Mouse (Mus musculus): ENCODE measurements around the gene Ier2. TPM values are rescaled to one million over a fixed set of nuclear protein-coding genes. Genes with fewer than 3 reads are reported as not detected.

Gene Ier2
- polyA plus RNA-seq, 1 experiment, result 15.1 TPM

DNA sequence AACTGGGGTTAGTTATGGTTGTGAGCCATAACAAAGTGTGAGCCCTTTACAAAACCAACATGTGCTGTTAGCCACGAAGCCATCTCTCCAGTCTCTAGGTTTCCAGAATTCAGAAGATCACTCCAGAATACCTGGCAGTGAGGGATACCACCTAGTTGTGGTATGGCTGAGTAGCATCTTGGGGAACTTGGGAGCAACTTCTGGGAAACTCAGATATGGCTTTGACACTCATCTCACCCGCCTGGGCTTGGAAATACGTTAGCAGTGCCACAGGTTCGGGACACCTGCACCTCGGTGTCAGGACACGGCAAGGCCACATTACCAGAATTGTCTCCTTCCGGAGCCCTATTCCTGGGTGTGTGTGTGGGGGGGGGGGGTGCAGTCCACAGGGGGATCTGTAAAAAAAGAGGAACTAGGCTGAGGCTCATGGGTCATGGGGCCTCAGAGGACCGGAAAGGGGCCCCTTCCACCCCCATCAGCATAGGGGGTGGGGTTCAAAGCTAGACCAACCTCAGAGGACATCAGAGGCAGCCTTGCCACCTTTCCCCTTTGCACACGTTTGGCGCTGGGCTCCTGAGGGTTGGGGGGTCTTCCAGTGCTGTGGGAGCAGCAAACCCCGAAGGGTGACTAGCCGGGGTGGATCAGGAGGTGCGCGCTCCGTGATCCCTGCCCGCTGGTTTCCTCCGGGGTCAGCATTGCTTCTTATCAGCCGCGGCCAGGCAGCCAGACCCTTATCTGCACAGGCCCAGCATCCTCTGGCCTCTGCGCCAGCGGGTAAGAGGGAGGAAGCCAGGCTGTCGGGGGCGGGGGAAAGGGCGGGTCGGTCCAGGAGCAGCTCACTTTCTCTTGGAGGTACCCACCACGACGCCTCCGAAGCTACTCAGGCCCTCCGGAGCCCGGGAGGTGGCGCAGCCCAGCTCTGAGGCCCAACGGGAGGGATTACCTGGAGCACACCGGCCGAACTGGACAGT is 38.6 kb upstream of the Ier2 start, which contains the start of gene Lyl1:
Lyl1 (plus strand) TSS at position 517 of the 971 bp plus-strand sequence.
- Histone ChIP-seq H3K4me3 (replicated peaks; ENCODE audit: insufficient read depth, low read depth, low read length) (no peak within 1 kb of the TSS), H3K4me1 (ENCODE audit: control insufficient read depth, insufficient read depth, low read length) (peaks cover 16% of the 10 kb centered on the region), H3K27ac (ENCODE audit: insufficient read depth, low read length) (no peak within 1 kb of the TSS), H3K27me3 (ENCODE audit: control insufficient read depth, insufficient read depth, low read length) (no peaks in the 10 kb centered on the region)
- 45% methylated on average over 34 of the region's 34 CpGs for WGBS
- DNase-seq, result peak in 1 of 2 experiments; percentile 31
- TF ChIP-seq CTCF (IDR thresholded peaks at IDR 0.05; ENCODE audit: borderline replicate concordance, insufficient read depth, low read depth, low read length) (no peak), POLR2A (IDR thresholded peaks at IDR 0.05; ENCODE audit: borderline replicate concordance, insufficient read depth, low read length) (no peak)

DNA sequence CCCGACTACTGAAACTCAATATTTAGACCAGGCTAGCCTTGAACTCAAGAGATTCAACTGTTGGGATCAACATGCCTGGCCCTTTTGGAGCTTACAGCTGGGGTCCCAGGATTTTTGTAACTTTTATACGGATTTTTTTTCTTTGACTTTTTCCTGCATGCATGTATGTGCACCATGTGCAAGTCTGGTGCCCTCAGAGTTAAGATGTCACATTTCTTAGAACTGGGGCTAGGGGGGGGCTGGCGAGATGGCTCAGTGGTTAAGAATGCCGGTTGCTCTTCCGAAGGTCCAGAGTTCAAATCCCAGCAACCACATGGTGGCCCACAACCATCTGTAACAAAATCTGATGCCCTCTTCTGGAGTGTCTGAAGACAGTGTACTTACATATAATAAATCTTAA is 37.9 kb upstream of the Ier2 start:
- Histone ChIP-seq H3K4me3 (replicated peaks; ENCODE audit: insufficient read depth, low read depth, low read length) (no peak overlapping the region), H3K27ac (ENCODE audit: insufficient read depth, low read length) (no peak overlapping the region), H3K27me3 (ENCODE audit: control insufficient read depth, insufficient read depth, low read length) (no peaks in the 10 kb centered on the region), H3K4me1 (ENCODE audit: control insufficient read depth, insufficient read depth, low read length) (peaks cover 16% of the 10 kb centered on the region)
- TF ChIP-seq POLR2A (IDR thresholded peaks at IDR 0.05; ENCODE audit: borderline replicate concordance, insufficient read depth, low read length) (no peak), CTCF (IDR thresholded peaks at IDR 0.05; ENCODE audit: borderline replicate concordance, insufficient read depth, low read depth, low read length) (no peak)
- 72% methylated on average over 5 of the region's 5 CpGs for WGBS
- DNase-seq, result no peak

DNA sequence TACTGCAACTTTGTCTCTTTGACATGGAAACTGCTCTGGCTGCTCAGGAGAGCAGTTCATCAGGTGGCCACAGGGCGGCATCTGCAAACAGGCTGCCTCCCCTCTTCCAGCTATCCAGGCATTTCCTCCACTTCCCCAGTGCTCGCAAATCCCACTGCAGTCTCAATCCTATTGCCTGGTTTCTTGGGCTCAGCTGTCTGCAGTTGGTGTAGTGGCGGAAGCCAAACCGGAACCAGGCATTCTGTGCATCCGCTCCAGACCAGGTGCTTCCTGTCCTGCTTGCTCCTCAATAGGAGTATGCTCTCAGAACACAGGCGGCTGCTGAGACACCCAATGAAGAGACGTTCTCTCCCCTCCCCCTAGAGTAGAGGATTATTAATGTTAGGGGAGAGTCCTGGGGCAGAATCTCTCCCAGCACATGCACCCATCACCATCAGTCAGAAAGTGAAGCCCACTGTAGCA is 37.2 kb upstream of the Ier2 start:
- no peak overlapping the region for H3K4me3 ChIP-seq (replicated peaks; ENCODE audit: insufficient read depth, low read depth, low read length)
- 16% methylated on average over 7 of the region's 7 CpGs for WGBS
- H3K27me3 ChIP-seq (ENCODE audit: control insufficient read depth, insufficient read depth, low read length), result no peaks in the 10 kb centered on the region
- H3K4me1 ChIP-seq (ENCODE audit: control insufficient read depth, insufficient read depth, low read length), result peaks cover 13% of the 10 kb centered on the region
- TF ChIP-seq CTCF (IDR thresholded peaks at IDR 0.05; ENCODE audit: borderline replicate concordance, insufficient read depth, low read depth, low read length) (peak; percentile 85), POLR2A (IDR thresholded peaks at IDR 0.05; ENCODE audit: borderline replicate concordance, insufficient read depth, low read length) (no peak)
- H3K27ac ChIP-seq (ENCODE audit: insufficient read depth, low read length), result no peak overlapping the region
- DNase-seq, result peak; percentile 57 to 68

DNA sequence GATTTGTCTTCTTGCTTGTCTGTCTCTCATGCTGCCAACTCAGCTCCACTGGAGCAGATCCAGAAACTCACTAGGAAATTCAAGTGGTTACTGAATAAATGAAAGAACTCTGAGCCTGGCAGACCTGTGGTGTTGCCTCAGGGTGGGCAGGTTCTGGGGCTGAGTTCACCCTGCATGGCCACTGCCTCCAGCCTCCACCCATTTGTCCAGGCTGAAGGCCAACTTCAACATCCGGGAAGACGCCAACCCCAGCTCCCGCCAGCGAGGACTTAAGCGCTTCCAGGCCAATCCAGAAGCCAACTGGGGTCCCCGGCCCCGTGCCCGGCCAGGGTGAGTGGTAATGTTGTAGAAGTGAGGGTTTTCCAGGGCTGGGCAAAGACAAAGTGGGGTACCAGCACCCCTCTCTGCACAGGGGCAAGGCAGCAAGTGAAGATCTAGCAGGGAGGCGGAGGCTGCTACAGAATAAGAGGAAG is 36.3 kb upstream of the Ier2 start:
- DNase-seq, result peak; percentile 46 to 48
- H3K27ac ChIP-seq (ENCODE audit: insufficient read depth, low read length), result no peak overlapping the region; the same call in 1 of the 2 replicates
- WGBS, result 18% methylated on average over 9 of the region's 9 CpGs
- peaks cover 13% of the 10 kb centered on the region for H3K4me1 ChIP-seq (ENCODE audit: control insufficient read depth, insufficient read depth, low read length)
- H3K27me3 ChIP-seq (ENCODE audit: control insufficient read depth, insufficient read depth, low read length), result no peaks in the 10 kb centered on the region
- no peak for TF ChIP-seq POLR2A (IDR thresholded peaks at IDR 0.05; ENCODE audit: borderline replicate concordance, insufficient read depth, low read length)
- TF ChIP-seq CTCF (IDR thresholded peaks at IDR 0.05; ENCODE audit: borderline replicate concordance, insufficient read depth, low read depth, low read length), result no peak
- no peak overlapping the region for H3K4me3 ChIP-seq (replicated peaks; ENCODE audit: insufficient read depth, low read depth, low read length)

DNA sequence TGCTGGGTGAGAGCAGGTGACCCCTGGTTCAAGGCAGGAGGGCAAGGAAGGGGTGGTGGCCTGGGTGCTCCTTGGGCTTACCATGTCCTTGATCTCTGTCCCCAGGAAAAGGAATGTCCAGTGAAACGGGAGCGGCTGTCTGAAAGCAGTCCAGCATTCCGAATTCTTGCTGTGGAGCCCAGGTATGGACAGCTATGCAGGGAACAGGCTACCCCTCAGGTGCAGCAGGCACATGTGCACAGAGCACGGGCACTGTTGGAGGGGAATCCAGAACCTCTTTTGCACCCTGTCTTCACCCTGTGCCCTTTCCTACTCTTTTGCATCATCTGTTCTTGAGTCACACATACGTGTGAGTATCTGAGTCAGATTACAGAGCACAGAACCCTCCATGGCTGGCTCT is 35.6 kb upstream of the Ier2 start:
- TF ChIP-seq CTCF (IDR thresholded peaks at IDR 0.05; ENCODE audit: borderline replicate concordance, insufficient read depth, low read depth, low read length) (no peak), POLR2A (IDR thresholded peaks at IDR 0.05; ENCODE audit: borderline replicate concordance, insufficient read depth, low read length) (no peak)
- H3K4me1 ChIP-seq (ENCODE audit: control insufficient read depth, insufficient read depth, low read length), result peaks cover 13% of the 10 kb centered on the region
- no peak overlapping the region for H3K4me3 ChIP-seq (replicated peaks; ENCODE audit: insufficient read depth, low read depth, low read length)
- H3K27me3 ChIP-seq (ENCODE audit: control insufficient read depth, insufficient read depth, low read length), result no peaks in the 10 kb centered on the region
- no peak for DNase-seq
- no peak overlapping the region for H3K27ac ChIP-seq (ENCODE audit: insufficient read depth, low read length)
- 93% methylated on average over 5 of the region's 5 CpGs for WGBS

DNA sequence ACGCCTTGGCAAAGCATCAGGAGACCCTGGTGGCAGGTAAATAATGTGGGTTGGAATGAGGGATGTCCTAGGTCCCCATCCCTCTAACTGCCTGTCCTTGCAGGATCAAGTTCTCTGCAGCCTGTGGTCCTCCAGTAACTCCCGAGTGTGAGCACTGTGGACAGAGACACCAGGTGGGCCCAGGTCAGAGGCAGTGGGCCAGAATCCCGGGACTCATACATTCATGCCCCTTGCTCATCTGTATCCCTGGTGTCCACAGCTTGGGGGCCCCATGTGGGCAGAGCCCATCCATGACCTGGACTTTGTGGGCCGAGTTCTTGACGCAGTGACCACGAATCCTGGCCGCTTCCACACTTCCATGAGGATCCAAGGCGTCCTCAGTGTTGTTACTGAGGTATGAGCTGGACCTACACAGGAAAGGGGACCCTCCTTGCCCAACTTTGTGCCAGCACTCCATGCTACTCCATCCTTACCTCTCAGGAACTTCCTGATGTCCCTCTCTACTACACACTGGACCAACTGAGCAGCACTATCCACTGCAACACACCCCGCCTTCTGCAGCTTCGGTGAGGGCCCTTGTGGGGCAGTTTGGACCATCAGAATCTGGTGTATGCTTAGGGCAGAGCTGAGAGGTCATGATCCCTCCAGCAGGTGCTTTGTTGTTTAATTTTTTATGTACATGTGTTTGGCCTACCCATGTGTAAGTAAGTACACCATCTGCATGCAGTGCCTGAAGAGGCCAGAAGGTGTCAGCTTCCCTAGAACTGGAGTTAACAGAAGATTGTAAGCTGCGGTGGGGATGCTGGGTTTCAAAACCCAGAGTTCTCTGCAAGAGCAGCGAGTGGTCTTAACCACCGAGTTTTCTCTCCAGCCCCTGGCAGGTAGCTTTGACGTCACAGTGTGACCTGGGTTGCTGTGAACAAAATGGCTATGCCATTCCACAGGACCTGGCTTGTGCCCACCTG is 34.8 kb upstream of the Ier2 start:
- Histone ChIP-seq H3K4me3 (replicated peaks; ENCODE audit: insufficient read depth, low read depth, low read length) (no peak overlapping the region), H3K27me3 (ENCODE audit: control insufficient read depth, insufficient read depth, low read length) (no peaks in the 10 kb centered on the region), H3K4me1 (ENCODE audit: control insufficient read depth, insufficient read depth, low read length) (peaks cover 13% of the 10 kb centered on the region), H3K27ac (ENCODE audit: insufficient read depth, low read length) (no peak overlapping the region)
- WGBS, result 70% methylated on average over 14 of the region's 14 CpGs
- no peak for TF ChIP-seq POLR2A (IDR thresholded peaks at IDR 0.05; ENCODE audit: borderline replicate concordance, insufficient read depth, low read length)
- peak; percentile 53; the same call in 1 of the 2 replicates for TF ChIP-seq CTCF (IDR thresholded peaks at IDR 0.05; ENCODE audit: borderline replicate concordance, insufficient read depth, low read depth, low read length)
- DNase-seq, result peak in 1 of 2 experiments; percentile 58

DNA sequence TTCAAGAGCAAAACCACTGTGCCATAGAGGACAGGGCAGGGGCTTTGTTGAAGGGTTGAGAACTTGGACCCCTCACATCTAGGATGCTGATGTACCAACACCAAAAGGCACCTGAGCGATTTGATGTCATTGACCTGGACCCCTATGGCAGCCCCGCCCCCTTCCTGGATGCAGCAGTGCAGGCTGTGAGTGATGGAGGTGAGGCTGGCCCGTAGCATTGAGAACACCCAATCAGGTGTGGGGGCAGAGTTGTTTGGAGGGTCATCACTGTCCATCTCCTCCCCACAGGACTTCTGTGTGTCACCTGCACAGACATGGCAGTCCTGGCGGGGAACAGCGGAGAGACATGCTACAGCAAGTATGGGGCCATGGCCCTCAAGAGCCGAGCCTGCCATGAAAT is 32.5 kb upstream of the Ier2 start:
- H3K4me1 ChIP-seq (ENCODE audit: control insufficient read depth, insufficient read depth, low read length), result peaks cover 12% of the 10 kb centered on the region
- H3K27ac ChIP-seq (ENCODE audit: insufficient read depth, low read length), result no peak overlapping the region
- no peak for TF ChIP-seq POLR2A (IDR thresholded peaks at IDR 0.05; ENCODE audit: borderline replicate concordance, insufficient read depth, low read length)
- TF ChIP-seq CTCF (IDR thresholded peaks at IDR 0.05; ENCODE audit: borderline replicate concordance, insufficient read depth, low read depth, low read length), result no peak
- H3K27me3 ChIP-seq (ENCODE audit: control insufficient read depth, insufficient read depth, low read length), result no peaks in the 10 kb centered on the region
- 90% methylated on average over 6 of the region's 6 CpGs for WGBS
- no peak overlapping the region for H3K4me3 ChIP-seq (replicated peaks; ENCODE audit: insufficient read depth, low read depth, low read length)
- no peak for DNase-seq

Data from cerebellum, adult 2 months (tissue).